Mouse (Mus musculus) adrenal gland, adult 2 months (tissue): ENCODE measurements at regions not wholly inside any gene's neighbourhood (a gene's known extent, or its start where the extent isn't known, plus 50 kb on each side); places are given as distances from the start of the nearest gene placed in this dataset.

Experiments used
- DNase-seq: peaks from one replicate; pipeline ENCODE4 v3.0.0; 2021

DNA sequence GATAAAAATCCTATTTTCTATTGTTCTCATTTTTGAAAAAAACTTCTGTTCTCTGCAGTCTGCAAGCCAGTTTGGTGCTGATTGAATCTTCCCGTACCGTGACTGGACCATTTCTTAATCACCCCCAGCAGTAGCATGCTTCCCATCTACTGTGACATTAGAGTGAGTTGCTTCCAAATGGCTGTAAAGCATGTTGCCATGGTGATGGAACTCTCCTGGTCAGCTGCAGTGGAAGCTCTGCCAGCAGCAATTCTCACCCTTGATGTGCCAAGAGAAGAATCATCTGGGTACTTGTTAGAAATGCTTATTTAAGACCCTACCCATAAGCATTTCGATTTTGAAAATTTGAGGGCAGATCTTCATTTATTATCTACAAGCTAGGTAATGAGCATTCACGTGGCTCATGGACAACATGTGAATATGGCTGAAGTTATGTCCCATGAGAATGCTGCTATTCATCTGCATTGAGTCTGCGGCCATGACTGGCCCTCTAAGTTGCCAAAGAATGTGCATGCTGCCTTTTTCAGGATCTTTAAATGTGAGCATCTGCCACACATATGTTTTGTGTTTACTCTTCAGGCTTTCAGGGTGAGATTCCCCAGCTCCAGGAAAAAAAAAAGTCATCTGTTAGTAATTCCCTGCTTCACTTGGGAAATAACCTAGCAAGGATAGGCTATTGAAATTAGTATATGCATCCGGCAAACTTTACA lies 62.8 kb downstream of the H2al1n start:
- no peak for DNase-seq

DNA sequence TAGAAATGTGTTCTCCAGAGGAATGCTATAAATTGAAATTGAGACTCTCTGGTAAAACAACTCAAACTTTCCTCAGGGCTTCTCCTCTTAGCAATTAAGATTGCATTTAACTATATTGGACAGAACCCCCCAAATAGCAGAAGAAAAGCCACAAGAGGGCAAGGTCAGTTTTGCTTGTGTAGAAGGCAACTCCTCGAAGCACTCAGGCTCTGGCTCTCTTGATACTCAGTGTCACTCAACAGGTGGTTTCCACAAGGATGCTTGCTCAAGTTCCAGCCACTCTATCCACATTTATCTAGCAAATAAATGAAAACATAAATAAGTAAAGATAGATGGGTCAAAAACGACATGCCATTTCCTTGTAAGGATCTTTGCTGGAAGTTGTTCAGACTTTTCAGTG lies 68.4 kb downstream of the H2al1n start:
- DNase-seq = no peak

DNA sequence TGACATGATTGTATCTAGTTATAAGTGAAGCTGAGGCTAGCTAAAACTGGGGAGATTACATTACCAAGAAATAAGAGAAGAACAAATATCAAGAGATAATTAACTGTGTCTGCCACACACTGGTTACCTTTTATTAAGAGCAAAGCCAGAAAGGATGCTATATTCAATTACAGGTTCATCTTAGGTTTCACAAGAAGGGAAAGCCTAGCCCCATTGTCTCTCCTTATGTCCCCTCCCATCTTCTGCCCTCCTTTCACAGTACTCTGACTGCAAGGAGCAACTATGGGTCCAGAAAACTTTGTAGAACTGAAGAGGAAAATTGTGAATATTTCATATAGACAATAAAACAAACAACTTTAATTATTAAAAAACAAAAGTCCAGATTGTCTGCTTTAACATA lies 68.8 kb downstream of the H2al1n start:
- no peak for DNase-seq

DNA sequence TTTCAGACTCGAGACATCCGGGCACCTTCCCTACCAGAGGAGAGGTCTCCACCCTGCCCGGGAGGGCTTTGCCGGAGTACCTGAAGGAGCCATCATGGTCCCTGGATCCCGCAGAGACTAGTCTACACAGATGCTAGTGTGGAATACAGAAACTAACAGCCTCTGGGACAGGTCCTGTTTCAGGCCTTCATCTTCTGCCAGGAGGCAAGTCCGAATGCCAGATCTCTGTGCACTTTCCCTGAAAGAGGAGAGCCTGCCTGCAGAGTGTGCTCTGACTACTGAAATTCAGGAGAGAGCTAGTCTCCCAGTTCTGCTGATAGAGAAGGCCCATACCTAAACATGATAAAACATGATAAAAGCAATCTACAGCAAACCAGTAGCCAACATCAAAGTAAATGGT lies 83.9 kb downstream of the H2al1n start:
- DNase-seq = no peak

DNA sequence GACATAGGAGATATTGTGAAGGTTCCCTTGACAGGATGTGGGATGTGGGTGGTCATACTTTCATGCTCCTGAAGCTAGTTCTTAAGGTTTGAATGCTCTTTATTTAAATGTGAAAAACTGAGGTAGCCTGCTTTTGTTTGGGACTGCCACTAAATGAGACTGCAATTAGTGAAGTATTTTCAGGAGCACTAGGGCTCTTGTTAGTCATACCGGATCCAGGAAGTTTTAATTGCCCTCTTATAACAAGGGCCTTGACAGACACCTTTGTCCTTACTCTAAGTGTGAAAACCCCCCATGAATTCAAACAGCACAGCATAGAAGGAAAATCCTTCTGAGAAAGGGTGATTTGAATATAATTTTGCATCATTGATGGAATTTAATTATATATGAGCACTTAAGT lies 91.2 kb downstream of the H2al1n start:
- no peak for DNase-seq

DNA sequence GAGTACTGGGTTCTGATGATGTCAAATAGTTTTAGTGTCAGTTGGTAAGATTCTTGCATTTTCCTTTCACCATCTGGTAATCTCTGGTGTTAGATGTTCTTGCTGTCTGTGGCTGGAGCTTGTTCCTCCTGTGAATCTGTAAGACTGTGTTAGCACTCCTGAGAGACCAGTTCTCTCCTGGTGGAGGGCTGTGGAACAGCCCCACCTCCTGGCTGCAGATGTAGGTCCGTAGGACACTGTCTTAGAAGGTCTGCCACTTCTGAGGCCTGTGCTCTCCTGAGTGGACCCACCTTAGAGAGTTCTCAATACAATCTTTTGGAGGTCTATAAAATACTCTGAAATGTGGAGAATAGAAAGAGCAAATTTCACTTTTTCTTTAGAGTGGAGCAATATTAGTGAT lies 101.8 kb downstream of the H2al1n start:
- DNase-seq = peak; percentile 1

DNA sequence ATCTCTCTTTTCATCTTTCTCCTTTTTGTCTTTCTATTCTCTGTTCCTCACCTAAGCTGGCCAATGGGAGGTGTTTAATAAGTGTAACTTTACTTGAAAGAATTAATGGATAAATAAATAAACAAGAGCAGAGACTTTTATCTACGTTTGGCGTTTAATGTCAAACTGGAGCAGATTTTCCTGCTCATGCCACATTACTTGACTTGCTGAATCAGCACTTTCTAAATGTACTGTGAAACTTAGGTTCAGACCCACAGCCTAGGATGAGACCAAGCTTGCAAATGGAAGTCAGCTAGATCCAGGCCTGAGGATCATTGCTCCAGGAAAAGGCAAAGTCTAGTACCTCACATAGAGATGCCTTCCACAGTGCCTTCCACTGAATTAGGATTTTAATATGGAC lies 141.5 kb downstream of the H2al1n start:
- no peak for DNase-seq

DNA sequence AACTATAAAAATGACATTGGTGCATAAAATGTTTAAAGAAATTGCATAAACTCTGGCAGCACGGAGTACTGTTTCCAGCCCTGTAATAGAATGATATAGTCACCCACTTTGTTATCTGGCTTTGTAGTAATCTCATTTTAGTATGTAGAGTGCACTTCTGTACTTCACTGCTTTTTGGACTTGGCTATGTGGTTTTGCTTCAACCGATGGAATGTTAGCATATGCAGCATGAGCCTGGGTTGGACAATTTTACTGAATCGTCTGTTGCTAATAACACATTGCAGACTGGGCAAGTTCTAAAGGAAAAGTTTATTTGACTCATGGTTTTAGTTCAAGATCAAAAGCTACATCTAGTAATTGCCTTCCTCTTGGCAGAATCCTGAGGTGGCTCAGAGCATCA lies 142.4 kb downstream of the H2al1n start:
- DNase-seq = no peak

DNA sequence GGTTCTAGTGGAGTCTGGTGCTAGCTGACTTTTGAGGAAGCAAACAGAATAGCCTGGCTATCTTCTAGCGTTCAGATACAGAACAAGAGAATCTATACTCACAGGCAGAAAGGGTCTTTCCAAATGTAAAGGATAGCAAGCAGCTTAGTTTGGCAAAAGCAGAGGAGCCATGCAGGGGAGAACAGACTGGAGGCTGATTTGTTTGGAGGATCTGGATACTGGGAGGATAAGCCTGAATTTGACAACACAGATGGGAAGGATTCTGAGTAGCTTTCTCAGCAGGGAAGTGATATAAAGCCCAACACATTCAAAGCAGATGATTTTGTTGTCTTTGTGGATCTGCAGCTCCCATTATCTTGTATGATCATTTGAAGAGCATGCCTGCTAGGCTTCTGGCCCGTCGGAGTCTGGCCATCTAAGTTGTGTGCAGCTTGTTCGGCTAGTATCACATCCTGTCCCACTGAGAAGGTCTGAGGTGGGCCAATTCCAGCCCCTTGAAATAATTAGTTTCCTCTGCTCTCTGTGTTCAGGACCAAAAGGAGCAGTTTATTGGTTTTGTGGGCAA lies 145.6 kb downstream of the H2al1n start:
- no peak for DNase-seq
